Mouse (Mus musculus) adrenal gland, postnatal 10 days (tissue): ENCODE data around the gene Folr1. TPM values are rescaled to one million over a fixed set of nuclear protein-coding genes. Genes with fewer than 3 reads are reported as not detected.

ENCODE experiments used
- DNase-seq: peaks from one replicate; pipeline ENCODE4 v3.0.0; 2021; ENCODE audit warnings: mixed read lengths
- total RNA-seq, 2 experiments: library from RNA; stranded (reverse); gene quantifications; 2 replicates each; pipeline ENCODE4 v1.2.3; 2021

Folr1 gene
- total RNA-seq, 2 experiments from 2014 or later = 1.7 to 2.3 TPM

DNA sequence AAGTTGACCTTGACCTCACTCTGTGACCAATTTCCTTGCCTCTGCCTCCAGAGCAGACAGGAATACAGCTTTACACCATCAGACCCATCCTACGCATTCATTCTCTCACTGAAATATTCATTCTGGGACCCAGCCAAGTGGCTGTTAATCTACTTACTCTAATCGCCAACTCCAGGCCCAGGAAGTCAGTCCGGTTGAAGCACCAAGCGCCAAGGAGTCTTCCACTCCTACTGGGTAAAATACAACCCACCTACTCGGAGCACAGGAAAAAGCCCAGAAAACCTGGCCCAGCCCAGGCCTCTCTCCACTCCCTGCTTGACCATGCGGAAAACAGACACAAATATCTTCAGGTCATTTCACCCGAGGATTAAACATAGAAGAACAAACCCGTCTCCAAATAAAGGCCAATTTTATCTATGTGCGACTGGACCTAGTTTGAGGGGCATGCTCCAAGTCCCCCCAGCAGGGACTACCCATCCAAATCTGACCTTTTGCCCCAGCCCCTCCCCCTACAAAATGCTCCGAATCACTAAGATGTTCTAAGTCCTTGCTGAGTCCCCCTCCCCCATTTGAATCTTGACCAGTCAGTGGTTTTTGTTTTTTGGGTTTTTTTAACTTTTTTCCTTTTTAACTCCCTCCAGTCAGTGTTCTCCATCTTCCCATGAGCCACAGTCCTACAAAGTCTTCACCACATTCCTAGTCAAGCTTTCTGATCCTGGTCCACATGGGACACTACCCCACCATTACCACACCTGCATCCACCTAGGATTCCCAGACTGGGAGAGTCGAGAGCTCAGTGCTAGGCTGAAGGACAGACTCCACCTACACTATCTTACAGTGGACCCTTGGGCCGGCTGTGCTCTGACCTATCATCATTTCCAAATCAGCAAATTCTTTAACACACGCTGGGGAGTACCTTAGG is 2.1 kb downstream of the Folr1 start:
- DNase-seq = no peak

- no peak for DNase-seq
These were observed 3.1 kb downstream of the Folr1 start for GRCm38 (mm10) chr7:101867482-101867881.

DNA sequence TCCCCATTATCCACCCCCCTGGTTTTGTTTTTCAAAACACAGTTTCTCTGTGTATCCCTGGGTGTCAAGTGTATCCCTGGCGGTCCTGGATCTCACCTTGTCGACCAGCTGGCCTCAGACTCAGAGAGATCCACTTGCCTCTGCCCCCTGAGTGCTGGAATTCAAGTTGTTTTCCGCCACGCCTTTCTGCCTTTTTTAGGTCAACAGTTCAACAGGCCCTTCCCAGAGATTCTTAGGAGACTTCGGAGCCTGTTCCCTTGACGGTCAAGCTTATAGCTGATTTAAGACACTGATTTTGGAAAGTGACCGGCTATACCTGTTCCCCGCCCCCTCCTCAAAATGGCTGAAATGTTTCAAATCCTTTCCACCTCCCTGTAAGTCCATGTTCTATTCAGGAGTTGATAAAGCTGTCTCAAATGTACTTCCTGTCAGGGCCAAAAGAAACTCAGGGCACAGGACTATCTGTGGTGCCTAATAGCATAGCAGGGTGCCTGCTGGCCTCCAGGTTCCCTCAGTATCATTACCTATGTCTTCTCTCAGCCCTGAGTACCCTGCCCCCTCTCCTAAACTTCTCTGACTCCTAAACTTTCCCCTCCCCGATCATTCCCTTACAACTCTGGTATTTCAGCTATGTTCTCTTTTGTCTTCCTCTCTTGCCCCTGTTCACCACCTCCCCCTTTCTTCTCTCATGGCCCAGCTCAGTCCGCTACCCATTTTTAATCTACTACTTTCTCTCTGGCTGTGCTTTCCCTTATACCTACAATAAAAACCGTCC is 3.9 kb downstream of the Folr1 start:
- DNase-seq = no peak

DNA sequence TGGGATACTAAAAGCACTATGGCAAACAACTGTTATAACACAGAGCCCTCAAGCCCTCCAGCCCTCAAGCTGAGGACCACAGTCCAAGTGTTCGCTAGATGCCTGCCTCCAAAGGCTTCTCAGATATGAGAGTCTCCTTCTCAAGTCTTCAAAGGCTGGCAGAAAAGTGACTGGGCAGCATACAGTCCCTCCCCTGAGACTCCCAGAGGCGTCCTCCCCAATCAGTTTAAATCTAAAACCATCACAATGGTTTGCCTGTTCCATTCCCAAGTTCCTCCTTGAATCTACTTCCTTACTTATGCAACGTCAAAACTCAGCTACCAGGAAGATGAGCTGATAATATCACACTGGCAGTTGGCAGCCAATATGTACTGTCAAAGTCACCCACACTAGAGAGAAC is 7.2 kb downstream of the Folr1 start, which contains the start of gene Anapc15:
TSS of gene Anapc15 (plus strand) at position 301 of the 400 bp plus-strand sequence.
- DNase-seq = no peak

DNA sequence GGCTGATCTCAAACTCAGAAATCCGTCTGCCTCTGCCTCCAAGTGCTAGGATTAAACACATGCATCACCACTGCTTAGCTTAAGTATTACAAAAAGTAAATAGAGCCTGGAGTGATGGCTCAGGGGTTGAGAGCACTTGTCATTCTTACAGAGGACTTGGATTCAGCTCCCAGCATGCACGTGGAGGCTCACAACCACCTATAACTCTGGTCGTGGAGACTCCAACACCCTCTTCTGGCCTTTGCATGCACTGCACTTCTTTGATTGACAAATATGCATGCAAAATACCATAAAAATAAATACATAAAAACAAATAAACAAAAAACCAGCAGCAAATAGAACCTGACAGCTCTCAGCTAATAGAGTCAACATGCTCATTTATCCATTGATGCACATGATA is 8.3 kb downstream of the Folr1 start:
- DNase-seq = no peak

DNA sequence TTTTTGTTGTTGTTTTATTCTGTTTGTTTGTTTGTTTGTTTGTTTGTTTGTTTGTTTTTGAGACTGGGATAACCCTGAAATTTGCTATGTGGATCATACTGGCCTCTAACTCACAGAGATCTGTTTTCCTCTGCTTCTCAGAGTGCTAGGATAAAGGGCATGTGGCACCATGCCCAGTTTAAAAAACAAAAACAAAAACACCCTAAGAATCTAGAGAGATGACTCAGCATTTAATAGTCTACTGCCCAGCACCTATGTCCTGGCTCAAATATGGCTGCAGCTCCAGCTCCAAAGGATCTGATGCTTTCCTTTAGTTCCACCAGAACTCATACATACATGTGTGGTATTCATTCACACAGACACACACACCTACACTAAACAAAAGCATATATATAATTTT is 9.6 kb downstream of the Folr1 start:
- no peak for DNase-seq

- no peak for DNase-seq
These were observed 12.2 kb downstream of the Folr1 start for GRCm38 (mm10) chr7:101858362-101858761.

DNA sequence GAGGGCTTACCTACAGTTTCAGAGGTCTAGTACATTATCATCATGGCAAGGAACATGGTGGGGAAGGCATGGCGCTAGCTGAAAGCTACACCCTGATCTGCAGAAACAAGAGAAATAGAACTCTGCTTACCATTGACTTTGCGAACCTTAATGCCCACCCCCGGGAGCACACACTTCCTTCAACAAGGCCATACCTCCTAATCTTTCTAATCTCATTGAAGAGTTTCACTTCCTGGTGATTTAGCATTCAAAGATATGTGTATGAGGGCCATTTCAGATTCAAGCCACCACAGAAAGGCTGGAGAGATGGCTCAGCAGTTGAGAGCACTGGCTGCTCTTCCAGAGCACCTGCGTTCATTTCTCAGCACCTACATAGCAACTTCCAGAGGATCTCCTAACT is 13.5 kb downstream of the Folr1 start, which contains the start of gene Folr2:
TSS of gene Folr2 (minus strand) at position 101 of the 400 bp plus-strand sequence.
- DNase-seq = no peak

DNA sequence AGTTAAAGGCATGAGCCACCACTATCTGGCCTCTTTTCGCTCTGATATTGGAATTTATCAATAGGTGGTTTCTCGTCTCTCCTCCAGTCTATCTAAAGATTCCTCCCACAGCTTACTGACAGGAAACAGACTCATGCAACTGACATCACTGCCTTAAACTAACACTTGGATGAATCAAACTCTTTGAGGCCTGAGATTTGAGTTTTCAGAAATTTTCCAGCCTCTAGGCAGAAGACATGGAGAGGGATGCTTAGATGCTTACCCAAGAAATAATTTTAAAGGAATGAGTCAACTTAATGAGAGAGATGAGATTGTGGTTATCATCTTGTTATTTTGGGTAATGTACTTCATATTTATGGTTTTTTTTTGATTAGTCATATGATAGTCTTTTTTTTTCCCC is 16.8 kb downstream of the Folr1 start:
- DNase-seq = no peak

GRCm38 (mm10) chr7:101852846-101853245 is 17.7 kb downstream of the Folr1 start:
- no peak for DNase-seq

- no peak for DNase-seq
These were observed 18.9 kb downstream of the Folr1 start for GRCm38 (mm10) chr7:101851689-101852088.

GRCm38 (mm10) chr7:101847934-101848333 is 22.7 kb downstream of the Folr1 start:
- DNase-seq = no peak

- DNase-seq = no peak
These were observed 26.4 kb downstream of the Folr1 start for GRCm38 (mm10) chr7:101844186-101844585.

GRCm38 (mm10) chr7:101837606-101838471 is 32.7 kb downstream of the Folr1 start, which contains the start of gene Inppl1:
Inppl1 (minus strand) TSS chr7:101838229.
- peak; percentile 93 for DNase-seq

DNA sequence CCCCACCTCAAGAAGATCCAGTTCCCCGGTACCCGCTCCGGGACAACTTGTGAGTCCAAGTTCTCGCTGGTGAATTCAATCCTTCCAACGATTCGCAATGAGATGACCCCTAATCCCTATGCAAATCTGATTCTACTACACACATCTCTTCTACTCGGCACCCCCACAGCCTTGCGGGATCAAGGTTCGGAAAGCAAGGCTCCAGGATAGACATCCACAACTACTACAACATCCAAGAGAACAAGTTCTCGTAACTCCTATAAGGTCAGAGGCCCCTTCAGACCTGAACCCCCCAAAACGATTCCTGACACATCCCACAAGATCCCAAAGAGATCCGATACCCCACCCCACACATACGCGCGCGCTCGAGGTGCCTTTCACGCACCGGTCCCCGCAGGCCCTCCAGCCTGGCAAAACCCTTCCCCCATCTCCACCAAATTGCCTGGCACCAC is 33.4 kb downstream of the Folr1 start:
- DNase-seq = no peak

DNA sequence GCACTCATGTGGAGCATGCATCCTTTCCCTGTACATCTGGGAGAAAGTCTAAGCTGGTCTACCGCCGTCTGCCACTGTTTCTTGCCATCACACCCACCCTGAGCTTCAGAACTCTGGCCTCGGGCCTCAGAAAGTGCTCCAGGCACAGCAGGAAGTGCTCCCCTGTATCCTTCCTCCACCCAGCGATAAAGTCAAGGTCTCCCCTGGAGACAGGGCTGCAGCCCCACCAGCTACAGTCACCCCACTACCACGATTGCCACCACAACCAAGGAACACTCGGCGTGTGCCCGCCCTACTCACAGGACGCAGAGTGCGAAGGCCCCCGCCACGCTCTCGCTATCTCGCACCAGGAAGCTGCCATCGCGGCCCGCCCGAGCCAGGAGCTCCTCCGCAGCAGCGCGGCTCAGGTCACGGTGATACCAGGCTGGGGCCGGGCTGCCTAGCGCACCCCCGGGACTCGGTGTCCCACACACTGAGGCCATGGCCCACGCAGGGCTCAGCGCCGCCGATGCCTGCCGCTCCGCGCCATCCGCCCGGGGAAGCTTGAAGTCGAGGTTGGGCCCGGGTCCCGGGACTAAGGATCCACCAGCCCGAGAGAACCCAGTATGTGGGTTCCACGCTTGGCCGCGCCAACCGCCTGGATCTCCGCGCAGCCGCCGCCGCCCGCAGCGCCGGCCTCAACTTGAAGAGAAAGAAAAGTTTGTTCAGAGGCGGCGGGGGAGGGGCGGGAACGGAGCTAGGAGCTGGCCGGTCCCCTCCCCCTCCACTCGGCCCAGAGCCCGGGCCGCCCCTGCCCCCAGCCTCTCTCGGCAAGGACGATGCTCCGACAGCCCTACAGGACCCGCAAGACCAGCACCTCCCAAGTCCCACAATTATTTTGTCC is 34.1 kb downstream of the Folr1 start:
- DNase-seq = peak; percentile 85

DNA sequence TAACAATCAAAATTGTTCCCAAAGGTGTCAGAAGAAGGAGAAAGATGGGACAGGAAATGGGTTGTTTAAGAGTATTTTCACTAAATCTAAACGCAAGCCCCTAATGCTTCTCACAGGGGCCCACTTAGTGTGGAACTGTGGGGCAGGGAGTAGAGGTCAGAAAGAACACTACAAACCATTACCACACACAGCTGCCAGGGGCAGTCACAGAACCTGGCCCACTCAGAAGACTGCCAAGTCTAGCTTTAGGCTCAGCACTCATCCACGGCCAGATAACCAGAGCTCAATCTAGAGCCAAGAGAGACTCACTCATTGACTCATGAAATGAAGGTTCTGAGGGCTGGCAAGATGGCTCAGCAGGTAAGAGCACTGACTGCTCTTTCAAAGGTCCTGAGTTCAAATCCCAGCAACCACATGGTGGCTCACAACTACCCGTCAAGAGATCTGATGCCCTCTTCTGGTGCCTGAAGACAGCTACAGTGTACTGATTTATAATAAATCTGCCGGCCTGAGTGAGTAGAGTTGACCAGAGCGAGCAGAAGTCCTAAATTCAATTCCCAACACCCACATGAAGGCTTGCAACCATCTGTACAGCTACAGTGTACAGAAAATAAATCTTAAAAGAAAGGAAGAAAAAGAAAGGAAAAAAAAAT is 35.0 kb downstream of the Folr1 start:
- no peak for DNase-seq

DNA sequence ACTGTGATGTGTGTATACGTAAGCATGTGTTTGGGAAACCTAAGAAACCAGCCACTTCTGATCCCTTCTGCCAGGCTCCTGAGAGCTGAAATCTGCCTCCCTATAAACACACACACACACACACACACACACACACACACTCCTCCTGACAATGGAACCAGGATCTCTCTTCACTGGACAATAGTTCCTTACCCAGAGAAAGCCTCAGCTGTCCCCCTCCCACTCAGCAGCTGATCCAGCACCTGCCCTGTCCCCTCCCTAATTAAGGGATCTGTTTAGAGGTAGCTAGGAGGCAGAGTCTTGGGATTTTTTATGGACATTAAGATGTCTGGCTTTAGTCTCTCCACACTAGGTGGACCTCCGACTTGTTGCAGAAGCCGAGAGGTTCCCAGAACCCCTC is 35.7 kb downstream of the Folr1 start:
- no peak for DNase-seq

- no peak for DNase-seq
These were observed 36.5 kb downstream of the Folr1 start for GRCm38 (mm10) chr7:101833916-101834584.

DNA sequence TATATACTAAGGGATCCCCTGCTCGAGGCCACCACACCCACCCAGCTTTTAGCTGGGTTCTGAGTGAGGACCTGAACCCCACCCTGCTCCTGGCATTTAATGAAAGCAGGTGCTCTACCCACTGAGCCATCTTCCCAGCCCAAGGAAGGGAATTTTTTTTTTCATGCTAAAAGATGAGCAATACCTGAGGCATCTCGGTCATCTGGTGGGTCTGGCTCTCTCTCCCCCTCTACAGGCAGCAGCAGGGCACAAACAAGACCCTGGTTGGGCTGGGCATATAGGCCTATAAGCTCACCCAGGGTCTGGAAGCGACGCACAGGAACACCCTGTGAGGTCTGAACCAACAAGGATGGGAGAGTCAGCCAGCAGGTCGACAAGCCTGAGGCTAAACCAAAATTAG is 37.2 kb downstream of the Folr1 start:
- no peak for DNase-seq
